Comparison of ENCODE assay signal across 8 mouse cellular contexts in genomic region chr2:33130141-33130525, GRCm38 (mm10). TPM values are rescaled to one million over a fixed set of nuclear protein-coding genes. Genes with fewer than 3 reads are reported as not detected.
DNase-seq lines count a peak whose midpoint lies in the region; ATAC-seq and TF ChIP-seq lines count a peak whose summit lies in the region.

No protein-coding gene starts in this region.

- H3K4me1 ChIP-seq in kidney, postnatal 0 days (replicated peaks; ENCODE audit: insufficient read depth, low read length), result peaks cover 4% of the 10 kb centered on the region
- H3K4me1 ChIP-seq in forebrain, postnatal 0 days (ENCODE audit: insufficient read depth), result peaks cover 11% of the 10 kb centered on the region; the same call in 1 of the 2 replicates

- under 1% methylated on average over 30 of the region's 33 CpGs for WGBS in kidney, postnatal 0 days
- 3% methylated on average over 33 of the region's 33 CpGs for WGBS in forebrain, postnatal 0 days

- H3K9ac ChIP-seq in kidney, postnatal 0 days (ENCODE audit: low read depth, low read length), result peak overlapping the region; percentile 67
- H3K9ac ChIP-seq in forebrain, postnatal 0 days, result peak overlapping the region; percentile 75

- no peaks in the 10 kb centered on the region for H3K36me3 ChIP-seq in kidney, postnatal 0 days (ENCODE audit: insufficient read depth, low read length)
- no peaks in the 10 kb centered on the region for H3K36me3 ChIP-seq in forebrain, postnatal 0 days (ENCODE audit: insufficient read depth)

- H3K9me3 ChIP-seq in kidney, postnatal 0 days (replicated peaks; ENCODE audit: low read length), result no peaks in the 10 kb centered on the region
- H3K9me3 ChIP-seq in forebrain, postnatal 0 days (ENCODE audit: low read length), result no peaks in the 10 kb centered on the region

- peak overlapping the region; percentile 57; the same call in 1 of the 2 replicates for H3K27ac ChIP-seq in kidney, postnatal 0 days
- H3K27ac ChIP-seq in forebrain, postnatal 0 days (ENCODE audit: low read depth, low read length), result peak overlapping the region; percentile 72

- TF ChIP-seq POLR2A in brain, embryonic 14.5 days (IDR thresholded peaks at IDR 0.05; ENCODE audit: borderline replicate concordance, extremely low read depth, insufficient read depth, insufficient read length, poor library complexity, severe bottlenecking), result peak; percentile 43; the same call in 1 of the 2 replicates

- peak overlapping the region; percentile 58 for H3K4me3 ChIP-seq in kidney, postnatal 0 days (replicated peaks; ENCODE audit: low read depth, low read length)
- H3K4me3 ChIP-seq in forebrain, postnatal 0 days (ENCODE audit: low read depth, low read length), result peak overlapping the region; percentile 73

- DNase-seq in kidney, postnatal 0 days (ENCODE audit: low spot score), result no peak
- DNase-seq in kidney, adult 18-20 months, result no peak
- peak; percentile 25 for DNase-seq in brain, embryonic 14.5 days (ENCODE audit: low read depth)
- DNase-seq in forebrain, postnatal 0 days, result no peak
- no peak for DNase-seq in gastrocnemius, adult 8-10 months (ENCODE audit: low spot score in 2 of 2)
- DNase-seq in adrenal gland, adult (ENCODE audit: inconsistent age in 2 of 2, low spot score in 1 of 2), result no peak
- DNase-seq in layer of hippocampus, adult 9-10 months (ENCODE audit: low spot score), result no peak

- peak overlapping the region; percentile 91 for H3K4me2 ChIP-seq in kidney, postnatal 0 days (ENCODE audit: low read length)
- peak overlapping the region; percentile 98 for H3K4me2 ChIP-seq in forebrain, postnatal 0 days (ENCODE audit: low read depth)

- peak; percentile 46 for TF ChIP-seq CTCF in kidney, postnatal 0 days (IDR thresholded peaks at IDR 0.05; ENCODE audit: low read depth)
- 0 out of 2 replicates have a peak, but pooled peaks have one; percentile 2 for TF ChIP-seq CTCF in brain, embryonic 14.5 days (IDR thresholded peaks at IDR 0.05; ENCODE audit: borderline replicate concordance, extremely low read depth, insufficient read depth, insufficient read length)
- TF ChIP-seq CTCF in forebrain, postnatal 0 days (IDR thresholded peaks at IDR 0.05; ENCODE audit: low read depth), result peak; percentile 64

- H3K27me3 ChIP-seq in kidney, postnatal 0 days (ENCODE audit: insufficient read depth, low read length), result no peaks in the 10 kb centered on the region
- H3K27me3 ChIP-seq in forebrain, postnatal 0 days (ENCODE audit: insufficient read depth, low read length), result no peaks in the 10 kb centered on the region

- ATAC-seq in kidney, postnatal 0 days (replicated peaks; ENCODE audit: low FRiP score, low read depth), result peak; percentile 41; the same call in 1 of the 2 replicates
- no peak for ATAC-seq in forebrain, postnatal 0 days
- ATAC-seq in megakaryocyte-erythroid progenitor cell, adult 5-6 weeks (replicated peaks; ENCODE audit: low FRiP score, low TSS enrichment, poor library complexity, severe bottlenecking), result 0 out of 2 replicates have a peak, but pooled peaks have one; percentile 0

RNA-seq across cellular contexts. Expression of gene Garnl3, which starts 1.3 kb away (rescaled TPM):
- polyA plus RNA-seq in kidney, postnatal 0 days (2015; fragmentation: Nextera tagmentation; extraction: Ambion mirVana), result 6.6 and 6.9 TPM in 2 replicates
- 27.7 and 42.1 TPM in 2 replicates for polyA plus RNA-seq in brain, embryonic 14.5 days (2012; rRNA removed)
- 114 and 139 TPM in 2 replicates for total RNA-seq in forebrain, postnatal 0 days (2014; rRNA removed)
- polyA plus RNA-seq in forebrain, postnatal 0 days (2015; fragmentation: Nextera tagmentation; extraction: Ambion mirVana), result 43.7 and 49.8 TPM in 2 replicates
- total RNA-seq in megakaryocyte-erythroid progenitor cell, adult 5-6 weeks (2014; fragmentation: Nextera tagmentation), result 2.5 and 3.3 TPM in 2 replicates
- total RNA-seq in megakaryocyte-erythroid progenitor cell, adult 5-6 weeks (2017), result 0.61 TPM in 1 of 2 replicates, not detected in the other
- total RNA-seq in gastrocnemius, adult 8-10 months (2022), result 1 to 10 TPM in 1 of 4 experiments, under 1 TPM in 2, not detected in 1; 0.32 to 1.1 (median 0.99) TPM

Comparison
In these comparisons a context has a peak if more than half of its experiments do, and no peak if none do; other contexts are left out.
1. CTCF ChIP-seq: peak in every context shown above with its lines; median percentile 64 in forebrain, postnatal 0 days; 46 in kidney, postnatal 0 days; 2 in brain, embryonic 14.5 days.
2. RNA of gene Garnl3, which starts 1.3 kb away (total RNA-seq): 114 to 139 TPM in forebrain, postnatal 0 days; 0.61 to 3.3 TPM in megakaryocyte-erythroid progenitor cell, adult 5-6 weeks and 0.32 to 1.1 TPM in gastrocnemius, adult 8-10 months; every median in the first group is over 10 times any median in the second.